Comparison of ENCODE assay signal across 8 mouse cellular contexts in the genomic region with DNA sequence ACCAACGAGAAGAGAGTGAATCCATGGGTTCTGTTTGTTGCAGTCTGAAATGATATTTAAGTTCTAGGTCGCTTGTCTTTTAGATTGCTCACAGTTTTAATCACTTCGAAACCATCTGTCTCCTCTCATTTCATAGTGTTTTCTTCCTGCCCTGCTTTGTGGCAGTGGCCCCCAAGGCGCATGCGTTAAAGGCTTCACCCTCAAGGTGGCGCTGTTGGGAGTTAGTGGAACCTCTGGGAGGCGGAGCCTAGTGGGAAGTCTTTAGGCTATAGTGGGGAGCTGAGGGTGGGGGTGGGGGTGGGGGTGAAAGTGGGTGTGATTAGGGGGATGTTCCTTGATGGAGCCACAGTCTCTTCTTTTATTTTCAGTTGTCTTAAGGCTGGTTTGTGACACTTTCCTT.
DNase-seq lines count a peak whose midpoint lies in the region; ATAC-seq and TF ChIP-seq lines count a peak whose summit lies in the region.
"Had no signal": no experiment of that assay in that cellular context is flagged by ENCODE, and none has a peak within 500 bp of the region (broad histone marks: within the 10 kb centered on the region; RNA-seq: fewer than 3 reads in every experiment).

No protein-coding gene starts in this region.

- peak; percentile 37 for DNase-seq in lung, postnatal 0 days (ENCODE audit: low spot score)
- DNase-seq in lung, postnatal 25 days (ENCODE audit: low spot score): no peak
- peak; percentile 49 for DNase-seq in adrenal gland, postnatal 25 days
- peak; percentile 28 for DNase-seq in embryo, embryonic 9.5 days (ENCODE audit: extremely low spot score)
- DNase-seq in layer of hippocampus, adult 9-11 months: peak; percentile 76
- peak; percentile 74 for DNase-seq in retina, embryonic 14.5 days (ENCODE audit: low spot score)
- no peak for DNase-seq in adipocyte (ENCODE audit: low spot score)

- H3K9ac ChIP-seq in lung, postnatal 0 days (replicated peaks; ENCODE audit: low read depth): no peak overlapping the region

- H3K4me3 ChIP-seq in lung, postnatal 0 days (ENCODE audit: low read depth, low read length): no peak overlapping the region

- 46% methylated on average over 7 of the region's 7 CpGs for WGBS in lung, postnatal 0 days

- H3K36me3 ChIP-seq in lung, postnatal 0 days (ENCODE audit: insufficient read depth, low read length): no peaks in the 10 kb centered on the region

- no peaks in the 10 kb centered on the region for H3K9me3 ChIP-seq in lung, postnatal 0 days (ENCODE audit: low read length)

- TF ChIP-seq EP300 in lung, postnatal 0 days (IDR thresholded peaks at IDR 0.05): no peak

- TF ChIP-seq CTCF in lung, postnatal 0 days (IDR thresholded peaks at IDR 0.05): peak; percentile 55

- no peaks in the 10 kb centered on the region for H3K4me1 ChIP-seq in lung, postnatal 0 days (ENCODE audit: insufficient read depth, low read depth, low read length)

- H3K27ac ChIP-seq in lung, postnatal 0 days (ENCODE audit: low read length): no peak overlapping the region
- H3K27ac ChIP-seq: macrophage had no signal

- no peak overlapping the region for H3K4me2 ChIP-seq in lung, postnatal 0 days (replicated peaks; ENCODE audit: low read depth, low read length)

- no peaks in the 10 kb centered on the region for H3K27me3 ChIP-seq in lung, postnatal 0 days (replicated peaks; ENCODE audit: insufficient read depth, low read length)

- no peak for ATAC-seq in lung, postnatal 0 days

Comparison
In these comparisons a context has a peak if more than half of its experiments do, and no peak if none do; other contexts are left out.
1. DNase-seq: peak in lung, postnatal 0 days (single experiment), adrenal gland, postnatal 25 days (single experiment), embryo, embryonic 9.5 days (single experiment), layer of hippocampus, adult 9-11 months (single experiment) and retina, embryonic 14.5 days (single experiment); none in lung, postnatal 25 days (single experiment) and adipocyte (single experiment).